Mouse (Mus musculus): ENCODE data around the gene Thada. TPM values are rescaled to one million over a fixed set of nuclear protein-coding genes. Genes with fewer than 3 reads are reported as not detected.
A peak's percentile ranks its signal among the peaks of the same experiment; 100 is the strongest.

Gene Thada
- polyA plus RNA-seq, 1 experiment from 2014 or later = 9.2 TPM

GRCm38 (mm10) chr17:84422916-84423315 is 43.1 kb downstream of the Thada start:
- WGBS = 93% methylated on average over 8 of the region's 8 CpGs
- DNase-seq (ENCODE audit: low spot score) = no peak
- H3K27ac ChIP-seq = no peak overlapping the region

GRCm38 (mm10) chr17:84422001-84422785 is 43.8 kb downstream of the Thada start:
- Histone ChIP-seq H3K4me1 (peaks cover 18% of the 10 kb centered on the region), H3K9me3 (no peaks in the 10 kb centered on the region), H3K27ac (no peak overlapping the region), H3K27me3 (ENCODE audit: insufficient read depth, poor library complexity, severe bottlenecking) (no peaks in the 10 kb centered on the region), H3K4me3 (no peak overlapping the region), H3K36me3 (peaks cover 42% of the 10 kb centered on the region)
- 79% methylated on average over 4 of the region's 4 CpGs for WGBS
- DNase-seq (ENCODE audit: low spot score) = no peak

More at GRCm38 (mm10) chr17:84422916-84423315, 43.1 kb downstream of the Thada start:
- H3K27me3 ChIP-seq (ENCODE audit: insufficient read depth, poor library complexity, severe bottlenecking) = no peaks in the 10 kb centered on the region
- H3K4me3 ChIP-seq = no peak overlapping the region
- peaks cover 18% of the 10 kb centered on the region for H3K4me1 ChIP-seq
- no peaks in the 10 kb centered on the region for H3K9me3 ChIP-seq
- peaks cover 48% of the 10 kb centered on the region for H3K36me3 ChIP-seq

- H3K4me3 ChIP-seq = no peak overlapping the region
- no peaks in the 10 kb centered on the region for H3K9me3 ChIP-seq
- H3K36me3 ChIP-seq = peaks cover 34% of the 10 kb centered on the region
- no peak overlapping the region for H3K27ac ChIP-seq
- H3K4me1 ChIP-seq = peaks cover 18% of the 10 kb centered on the region
- DNase-seq (ENCODE audit: low spot score) = no peak
- H3K27me3 ChIP-seq (ENCODE audit: insufficient read depth, poor library complexity, severe bottlenecking) = no peaks in the 10 kb centered on the region
- WGBS = 92% methylated on average over 4 of the region's 4 CpGs
These were observed 45.0 kb downstream of the Thada start for GRCm38 (mm10) chr17:84421042-84421441.

GRCm38 (mm10) chr17:84420276-84420639 is 45.7 kb downstream of the Thada start:
- Histone ChIP-seq H3K9me3 (no peaks in the 10 kb centered on the region), H3K4me3 (0 out of 2 replicates have a peak overlapping the region, but pooled peaks have one; percentile 8), H3K27ac (peak overlapping the region; percentile 81), H3K4me1 (peaks cover 18% of the 10 kb centered on the region), H3K36me3 (peaks cover 29% of the 10 kb centered on the region), H3K27me3 (ENCODE audit: insufficient read depth, poor library complexity, severe bottlenecking) (no peaks in the 10 kb centered on the region)
- no peak for DNase-seq (ENCODE audit: low spot score)
- 60% methylated on average over 3 of the region's 3 CpGs for WGBS

- Histone ChIP-seq H3K27me3 (ENCODE audit: insufficient read depth, poor library complexity, severe bottlenecking) (no peaks in the 10 kb centered on the region), H3K4me3 (0 out of 2 replicates have a peak overlapping the region, but pooled peaks have one; percentile 8), H3K9me3 (no peaks in the 10 kb centered on the region), H3K36me3 (peaks cover 26% of the 10 kb centered on the region), H3K4me1 (peaks cover 18% of the 10 kb centered on the region), H3K27ac (peak overlapping the region; percentile 81)
- peak; percentile 85 for DNase-seq (ENCODE audit: low spot score)
- 44% methylated on average over 11 of the region's 11 CpGs for WGBS
These were observed 46.4 kb downstream of the Thada start for GRCm38 (mm10) chr17:84419326-84420275.

- Histone ChIP-seq H3K36me3 (peaks cover 17% of the 10 kb centered on the region; the same call in 1 of the 2 replicates), H3K4me3 (no peak overlapping the region), H3K9me3 (no peaks in the 10 kb centered on the region), H3K27me3 (ENCODE audit: insufficient read depth, poor library complexity, severe bottlenecking) (no peaks in the 10 kb centered on the region), H3K27ac (no peak overlapping the region), H3K4me1 (peaks cover 18% of the 10 kb centered on the region)
- DNase-seq (ENCODE audit: low spot score) = no peak
- 86% methylated on average over 3 of the region's 3 CpGs for WGBS
These were observed 50.1 kb downstream of the Thada start for GRCm38 (mm10) chr17:84415936-84416335.

- no peaks in the 10 kb centered on the region for H3K9me3 ChIP-seq
- H3K4me3 ChIP-seq = no peak overlapping the region
- no peaks in the 10 kb centered on the region for H3K4me1 ChIP-seq
- no peak for DNase-seq (ENCODE audit: low spot score)
- H3K27me3 ChIP-seq (ENCODE audit: insufficient read depth, poor library complexity, severe bottlenecking) = no peaks in the 10 kb centered on the region
- no peak overlapping the region for H3K27ac ChIP-seq
- WGBS = 83% methylated on average over 1 of the region's 1 CpGs
- peaks cover 10% of the 10 kb centered on the region; the same call in 1 of the 2 replicates for H3K36me3 ChIP-seq
These were observed 57.3 kb downstream of the Thada start for GRCm38 (mm10) chr17:84408731-84409130.

GRCm38 (mm10) chr17:84405616-84406015 is 60.4 kb downstream of the Thada start:
- H3K9me3 ChIP-seq = no peaks in the 10 kb centered on the region
- no peaks in the 10 kb centered on the region for H3K4me1 ChIP-seq
- 90% methylated on average over 6 of the region's 6 CpGs for WGBS
- H3K4me3 ChIP-seq = no peak overlapping the region
- H3K27me3 ChIP-seq (ENCODE audit: insufficient read depth, poor library complexity, severe bottlenecking) = no peaks in the 10 kb centered on the region
- DNase-seq (ENCODE audit: low spot score) = no peak
- H3K36me3 ChIP-seq = peaks cover 13% of the 10 kb centered on the region; the same call in 1 of the 2 replicates
- H3K27ac ChIP-seq = no peak overlapping the region

- Histone ChIP-seq H3K27ac (no peak overlapping the region), H3K27me3 (ENCODE audit: insufficient read depth, poor library complexity, severe bottlenecking) (no peaks in the 10 kb centered on the region), H3K9me3 (no peaks in the 10 kb centered on the region), H3K36me3 (peaks cover 20% of the 10 kb centered on the region), H3K4me3 (no peak overlapping the region), H3K4me1 (no peaks in the 10 kb centered on the region)
- 92% methylated on average over 5 of the region's 5 CpGs for WGBS
- DNase-seq (ENCODE audit: low spot score) = no peak
These were observed 64.2 kb downstream of the Thada start for GRCm38 (mm10) chr17:84401796-84402195.

GRCm38 (mm10) chr17:84399431-84399830 is 66.6 kb downstream of the Thada start:
- Histone ChIP-seq H3K27me3 (ENCODE audit: insufficient read depth, poor library complexity, severe bottlenecking) (no peaks in the 10 kb centered on the region), H3K4me3 (no peak overlapping the region), H3K4me1 (no peaks in the 10 kb centered on the region), H3K9me3 (no peaks in the 10 kb centered on the region), H3K27ac (no peak overlapping the region), H3K36me3 (peaks cover 27% of the 10 kb centered on the region)
- WGBS = 93% methylated on average over 6 of the region's 6 CpGs
- DNase-seq (ENCODE audit: low spot score) = no peak

- no peaks in the 10 kb centered on the region for H3K27me3 ChIP-seq (ENCODE audit: insufficient read depth, poor library complexity, severe bottlenecking)
- H3K27ac ChIP-seq = no peak overlapping the region
- H3K4me3 ChIP-seq = no peak overlapping the region
- DNase-seq (ENCODE audit: low spot score) = no peak
- H3K9me3 ChIP-seq = no peaks in the 10 kb centered on the region
- WGBS = 97% methylated on average over 2 of the region's 2 CpGs
- H3K36me3 ChIP-seq = peaks cover 19% of the 10 kb centered on the region
- no peaks in the 10 kb centered on the region for H3K4me1 ChIP-seq
These were observed 76.0 kb downstream of the Thada start for GRCm38 (mm10) chr17:84390026-84390425.

GRCm38 (mm10) chr17:84386176-84386575 is 79.8 kb downstream of the Thada start:
- no peak overlapping the region for H3K4me3 ChIP-seq
- H3K36me3 ChIP-seq = peaks cover 45% of the 10 kb centered on the region
- WGBS = 87% methylated on average over 4 of the region's 4 CpGs

GRCm38 (mm10) chr17:84385696-84386095 is 80.3 kb downstream of the Thada start:
- DNase-seq (ENCODE audit: low spot score) = no peak
- Histone ChIP-seq H3K27ac (no peak overlapping the region), H3K4me1 (no peaks in the 10 kb centered on the region), H3K36me3 (peaks cover 49% of the 10 kb centered on the region), H3K4me3 (no peak overlapping the region), H3K27me3 (ENCODE audit: insufficient read depth, poor library complexity, severe bottlenecking) (no peaks in the 10 kb centered on the region), H3K9me3 (no peaks in the 10 kb centered on the region)
- 90% methylated on average over 6 of the region's 6 CpGs for WGBS

More at GRCm38 (mm10) chr17:84386176-84386575, 79.8 kb downstream of the Thada start:
- no peak for DNase-seq (ENCODE audit: low spot score)
- Histone ChIP-seq H3K27ac (no peak overlapping the region), H3K4me1 (no peaks in the 10 kb centered on the region), H3K9me3 (no peaks in the 10 kb centered on the region), H3K27me3 (ENCODE audit: insufficient read depth, poor library complexity, severe bottlenecking) (no peaks in the 10 kb centered on the region)
